Mouse (Mus musculus): ENCODE data around the gene B4galt5. TPM values are rescaled to one million over a fixed set of nuclear protein-coding genes. Genes with fewer than 3 reads are reported as not detected.

The B4galt5 gene
- polyA plus RNA-seq, 1 experiment = 59.4 TPM

GRCm38 (mm10) chr2:167263931-167264330 lies 85.1 kb downstream of the B4galt5 start:
- H3K27me3 ChIP-seq (ENCODE audit: control insufficient read depth, insufficient read depth, low read length) = no peaks in the 10 kb centered on the region
- 90% methylated on average over 11 of the region's 11 CpGs for WGBS
- H3K4me3 ChIP-seq (replicated peaks; ENCODE audit: insufficient read depth, low read depth, low read length) = no peak overlapping the region
- H3K27ac ChIP-seq (ENCODE audit: insufficient read depth, low read length) = no peak overlapping the region
- TF ChIP-seq CTCF (IDR thresholded peaks at IDR 0.05; ENCODE audit: borderline replicate concordance, insufficient read depth, low read depth, low read length) (no peak), POLR2A (IDR thresholded peaks at IDR 0.05; ENCODE audit: borderline replicate concordance, insufficient read depth, low read length) (no peak)
- no peaks in the 10 kb centered on the region for H3K4me1 ChIP-seq (ENCODE audit: control insufficient read depth, insufficient read depth, low read length)
- DNase-seq = no peak

DNA sequence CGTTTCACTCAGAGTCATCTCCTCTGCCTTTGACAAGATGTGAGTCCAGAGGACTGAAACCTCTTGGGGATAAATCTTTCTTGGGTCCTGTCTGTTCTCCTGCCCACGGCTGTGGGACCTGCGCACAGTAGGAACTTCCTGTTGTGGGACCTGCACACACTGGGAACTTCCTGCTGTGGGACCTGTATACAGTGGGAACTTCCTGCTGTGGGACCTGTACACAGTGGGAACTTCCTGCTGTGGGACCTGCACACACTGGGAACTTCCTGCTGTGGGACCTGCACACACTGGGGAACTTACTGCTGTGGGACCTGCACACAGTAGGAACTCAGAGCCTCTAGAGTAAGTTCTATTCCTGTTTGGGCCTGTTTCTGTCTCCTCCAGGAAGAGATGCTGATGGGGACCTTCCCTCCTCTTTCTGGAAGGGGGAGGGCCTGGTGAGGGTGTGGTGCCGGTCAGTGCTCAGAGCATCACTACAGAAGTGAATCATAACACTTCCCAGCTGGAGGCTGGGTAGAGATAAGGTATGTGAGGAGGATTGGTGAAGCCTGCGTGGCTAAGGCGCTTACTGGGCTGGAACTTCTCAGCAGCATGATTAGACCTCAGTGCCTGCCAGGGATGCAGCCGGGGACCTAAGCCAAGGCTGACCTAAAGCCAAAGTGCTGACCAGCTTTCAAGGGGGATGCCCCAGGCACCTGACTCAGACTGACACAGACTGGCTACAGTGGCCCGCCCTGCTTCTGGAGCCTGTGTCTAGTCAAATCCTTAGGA lies 85.8 kb downstream of the B4galt5 start:
- Histone ChIP-seq H3K27me3 (ENCODE audit: control insufficient read depth, insufficient read depth, low read length) (no peaks in the 10 kb centered on the region), H3K4me3 (replicated peaks; ENCODE audit: insufficient read depth, low read depth, low read length) (no peak overlapping the region), H3K4me1 (ENCODE audit: control insufficient read depth, insufficient read depth, low read length) (no peaks in the 10 kb centered on the region), H3K27ac (ENCODE audit: insufficient read depth, low read length) (no peak overlapping the region)
- TF ChIP-seq CTCF (IDR thresholded peaks at IDR 0.05; ENCODE audit: borderline replicate concordance, insufficient read depth, low read depth, low read length) (no peak), POLR2A (IDR thresholded peaks at IDR 0.05; ENCODE audit: borderline replicate concordance, insufficient read depth, low read length) (no peak)
- no peak for DNase-seq
- 52% methylated on average over 8 of the region's 8 CpGs for WGBS

DNA sequence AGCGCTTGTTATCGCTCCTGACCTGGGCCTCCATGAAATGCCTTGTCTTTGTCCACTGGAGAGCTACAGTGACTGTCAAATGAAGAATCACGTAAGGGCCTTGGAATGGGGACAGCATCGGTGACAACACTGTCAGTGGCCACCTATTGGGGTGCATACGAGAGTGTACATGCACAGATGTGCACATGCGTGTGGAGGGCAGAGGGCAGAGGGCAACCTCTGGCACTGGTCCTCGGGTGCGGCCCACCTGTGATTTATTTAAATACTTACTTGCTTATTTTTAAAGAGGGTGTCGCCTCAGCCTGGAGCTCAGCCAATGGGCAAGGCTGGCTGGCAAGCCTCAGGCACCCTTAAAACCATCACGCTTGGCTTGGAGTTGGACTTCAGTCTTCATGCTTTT lies 86.5 kb downstream of the B4galt5 start:
- DNase-seq = no peak
- TF ChIP-seq POLR2A (IDR thresholded peaks at IDR 0.05; ENCODE audit: borderline replicate concordance, insufficient read depth, low read length) (no peak), CTCF (IDR thresholded peaks at IDR 0.05; ENCODE audit: borderline replicate concordance, insufficient read depth, low read depth, low read length) (no peak)
- no peak overlapping the region for H3K27ac ChIP-seq (ENCODE audit: insufficient read depth, low read length)
- no peaks in the 10 kb centered on the region for H3K4me1 ChIP-seq (ENCODE audit: control insufficient read depth, insufficient read depth, low read length)
- WGBS = 87% methylated on average over 10 of the region's 10 CpGs
- H3K27me3 ChIP-seq (ENCODE audit: control insufficient read depth, insufficient read depth, low read length) = no peaks in the 10 kb centered on the region
- no peak overlapping the region for H3K4me3 ChIP-seq (replicated peaks; ENCODE audit: insufficient read depth, low read depth, low read length)

DNA sequence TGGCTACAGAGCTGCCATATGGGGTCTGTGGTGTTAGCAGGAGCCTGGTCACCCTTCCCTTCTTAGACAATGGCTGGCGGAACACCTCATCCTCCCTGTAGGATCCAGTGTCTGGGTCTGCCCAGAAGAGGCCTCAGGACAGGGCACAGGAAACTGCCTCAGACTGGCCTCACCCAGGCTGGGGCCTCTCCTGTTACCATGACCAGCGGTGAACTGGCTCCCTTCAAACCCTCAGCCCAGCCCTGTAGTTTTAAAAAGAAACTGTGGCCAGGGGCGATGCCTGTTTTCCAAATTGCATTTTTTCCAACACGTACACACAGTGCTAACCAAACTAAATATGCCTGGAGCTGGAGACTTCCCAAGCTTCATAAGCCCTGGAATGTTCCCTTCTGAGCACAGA lies 87.9 kb downstream of the B4galt5 start:
- TF ChIP-seq CTCF (IDR thresholded peaks at IDR 0.05; ENCODE audit: borderline replicate concordance, insufficient read depth, low read depth, low read length) (no peak), POLR2A (IDR thresholded peaks at IDR 0.05; ENCODE audit: borderline replicate concordance, insufficient read depth, low read length) (no peak)
- 89% methylated on average over 4 of the region's 4 CpGs for WGBS
- no peak for DNase-seq

GRCm38 (mm10) chr2:167257790-167258189 lies 91.2 kb downstream of the B4galt5 start:
- WGBS = 57% methylated on average over 3 of the region's 3 CpGs
- no peak overlapping the region for H3K4me3 ChIP-seq (replicated peaks; ENCODE audit: insufficient read depth, low read depth, low read length)
- no peak overlapping the region for H3K27ac ChIP-seq (ENCODE audit: insufficient read depth, low read length)
- H3K4me1 ChIP-seq (ENCODE audit: control insufficient read depth, insufficient read depth, low read length) = no peaks in the 10 kb centered on the region
- TF ChIP-seq POLR2A (IDR thresholded peaks at IDR 0.05; ENCODE audit: borderline replicate concordance, insufficient read depth, low read length) (no peak), CTCF (IDR thresholded peaks at IDR 0.05; ENCODE audit: borderline replicate concordance, insufficient read depth, low read depth, low read length) (no peak)
- no peaks in the 10 kb centered on the region for H3K27me3 ChIP-seq (ENCODE audit: control insufficient read depth, insufficient read depth, low read length)
- DNase-seq = no peak

More for the DNA sequence above, 87.9 kb downstream of the B4galt5 start:
- H3K4me1 ChIP-seq (ENCODE audit: control insufficient read depth, insufficient read depth, low read length) = no peaks in the 10 kb centered on the region
- no peak overlapping the region for H3K27ac ChIP-seq (ENCODE audit: insufficient read depth, low read length)
- H3K27me3 ChIP-seq (ENCODE audit: control insufficient read depth, insufficient read depth, low read length) = no peaks in the 10 kb centered on the region
- H3K4me3 ChIP-seq (replicated peaks; ENCODE audit: insufficient read depth, low read depth, low read length) = no peak overlapping the region

DNA sequence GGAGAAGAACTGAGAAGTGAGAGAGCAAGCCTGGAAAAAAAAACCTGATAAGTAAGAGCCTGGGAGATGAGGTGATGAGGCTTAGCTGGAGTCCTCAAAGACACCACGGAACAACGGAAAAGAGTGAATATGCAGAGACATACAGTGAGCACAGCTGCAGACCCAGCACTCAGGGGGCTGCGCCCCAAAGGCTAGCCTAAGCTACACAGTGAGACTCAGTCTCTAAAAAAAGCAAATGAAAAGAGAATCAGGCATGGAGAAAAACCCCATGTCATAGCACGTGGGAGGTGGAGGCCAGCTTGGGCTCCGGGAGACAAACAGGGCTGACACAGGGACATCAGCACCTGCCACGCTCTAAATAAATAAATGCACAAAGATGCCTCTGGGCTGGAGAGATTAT lies 94.2 kb downstream of the B4galt5 start:
- no peaks in the 10 kb centered on the region for H3K4me1 ChIP-seq (ENCODE audit: control insufficient read depth, insufficient read depth, low read length)
- no peaks in the 10 kb centered on the region for H3K27me3 ChIP-seq (ENCODE audit: control insufficient read depth, insufficient read depth, low read length)
- WGBS = 81% methylated on average over 6 of the region's 6 CpGs
- no peak for DNase-seq
- TF ChIP-seq CTCF (IDR thresholded peaks at IDR 0.05; ENCODE audit: borderline replicate concordance, insufficient read depth, low read depth, low read length) (no peak), POLR2A (IDR thresholded peaks at IDR 0.05; ENCODE audit: borderline replicate concordance, insufficient read depth, low read length) (no peak)
- H3K27ac ChIP-seq (ENCODE audit: insufficient read depth, low read length) = no peak overlapping the region
- no peak overlapping the region for H3K4me3 ChIP-seq (replicated peaks; ENCODE audit: insufficient read depth, low read depth, low read length)

GRCm38 (mm10) chr2:167254185-167254584 lies 94.8 kb downstream of the B4galt5 start:
- WGBS = 55% methylated on average over 7 of the region's 7 CpGs
- Histone ChIP-seq H3K27me3 (ENCODE audit: control insufficient read depth, insufficient read depth, low read length) (no peaks in the 10 kb centered on the region), H3K4me3 (replicated peaks; ENCODE audit: insufficient read depth, low read depth, low read length) (no peak overlapping the region), H3K4me1 (ENCODE audit: control insufficient read depth, insufficient read depth, low read length) (no peaks in the 10 kb centered on the region), H3K27ac (ENCODE audit: insufficient read depth, low read length) (no peak overlapping the region)
- no peak for DNase-seq
- no peak for TF ChIP-seq CTCF (IDR thresholded peaks at IDR 0.05; ENCODE audit: borderline replicate concordance, insufficient read depth, low read depth, low read length)
- no peak for TF ChIP-seq POLR2A (IDR thresholded peaks at IDR 0.05; ENCODE audit: borderline replicate concordance, insufficient read depth, low read length)

- no peak overlapping the region for H3K4me3 ChIP-seq (replicated peaks; ENCODE audit: insufficient read depth, low read depth, low read length)
- no peak for TF ChIP-seq CTCF (IDR thresholded peaks at IDR 0.05; ENCODE audit: borderline replicate concordance, insufficient read depth, low read depth, low read length)
- no peak for TF ChIP-seq POLR2A (IDR thresholded peaks at IDR 0.05; ENCODE audit: borderline replicate concordance, insufficient read depth, low read length)
- 87% methylated on average over 5 of the region's 5 CpGs for WGBS
- no peaks in the 10 kb centered on the region for H3K27me3 ChIP-seq (ENCODE audit: control insufficient read depth, insufficient read depth, low read length)
- H3K4me1 ChIP-seq (ENCODE audit: control insufficient read depth, insufficient read depth, low read length) = no peaks in the 10 kb centered on the region
- DNase-seq = no peak
- no peak overlapping the region for H3K27ac ChIP-seq (ENCODE audit: insufficient read depth, low read length)
Observed at GRCm38 (mm10) chr2:167253476-167253875, 95.5 kb downstream of the B4galt5 start.
